Comparison of ENCODE assay signal across 9 mouse cellular contexts in genomic region chr13:117602617-117603358, GRCm38 (mm10). TPM values are rescaled to one million over a fixed set of nuclear protein-coding genes. Genes with fewer than 3 reads are reported as not detected.
DNase-seq lines count a peak whose midpoint lies in the region; ATAC-seq lines count a peak whose summit lies in the region.
"Had no signal": no experiment of that assay in that cellular context is flagged by ENCODE, and none has a peak within 500 bp of the region (broad histone marks: within the 10 kb centered on the region; RNA-seq: fewer than 3 reads in every experiment).

No protein-coding gene starts in this region.

- under 1% methylated on average over 61 of the region's 62 CpGs for WGBS in forebrain, embryonic 16.5 days
- WGBS in limb, embryonic 10.5 days, result under 1% methylated on average over 62 of the region's 62 CpGs
- 1% methylated on average over 51 of the region's 62 CpGs for WGBS in neural tube, embryonic 14.5 days

- H3K9ac ChIP-seq in forebrain, embryonic 16.5 days (replicated peaks; ENCODE audit: low read depth, low read length), result peak overlapping the region; percentile 75
- peak overlapping the region; percentile 59 for H3K9ac ChIP-seq in neural tube, embryonic 14.5 days (replicated peaks; ENCODE audit: low read depth, low read length)

- peaks cover 7% of the 10 kb centered on the region; the same call in 1 of the 2 replicates for H3K27me3 ChIP-seq in forebrain, embryonic 16.5 days (replicated peaks; ENCODE audit: control insufficient read depth, insufficient read depth, low read length)
- H3K27me3 ChIP-seq in limb, embryonic 10.5 days (ENCODE audit: low read depth, poor library complexity, severe bottlenecking), result peaks cover 37% of the 10 kb centered on the region
- peaks cover 8% of the 10 kb centered on the region for H3K27me3 ChIP-seq in neural tube, embryonic 14.5 days (ENCODE audit: control insufficient read depth, insufficient read depth, low read length)

- peak overlapping the region; percentile 85 for H3K4me3 ChIP-seq in forebrain, embryonic 16.5 days (replicated peaks; ENCODE audit: low read length)
- H3K4me3 ChIP-seq in limb, embryonic 10.5 days, result peak overlapping the region; percentile 64
- peak overlapping the region; percentile 72 for H3K4me3 ChIP-seq in neural tube, embryonic 14.5 days (ENCODE audit: low read depth, low read length)

- peak overlapping the region; percentile 23; the same call in 1 of the 2 replicates for H3K27ac ChIP-seq in forebrain, embryonic 16.5 days (ENCODE audit: low read length)
- H3K27ac ChIP-seq in limb, embryonic 10.5 days, result 0 out of 2 replicates have a peak overlapping the region, but pooled peaks have one; percentile 31
- peak overlapping the region; percentile 34; the same call in 1 of the 2 replicates for H3K27ac ChIP-seq in neural tube, embryonic 14.5 days (ENCODE audit: low read depth, low read length)
- H3K27ac ChIP-seq: macrophage had no signal

- H3K9me3 ChIP-seq in forebrain, embryonic 16.5 days (ENCODE audit: control insufficient read depth, low read length), result no peaks in the 10 kb centered on the region
- H3K9me3 ChIP-seq in limb, embryonic 10.5 days (replicated peaks), result no peaks in the 10 kb centered on the region
- H3K9me3 ChIP-seq in neural tube, embryonic 14.5 days (ENCODE audit: control insufficient read depth, low read length), result no peaks in the 10 kb centered on the region

- no peaks in the 10 kb centered on the region for H3K36me3 ChIP-seq in forebrain, embryonic 16.5 days (ENCODE audit: control insufficient read depth, insufficient read depth)
- H3K36me3 ChIP-seq in limb, embryonic 10.5 days, result no peaks in the 10 kb centered on the region
- H3K36me3 ChIP-seq in neural tube, embryonic 14.5 days (ENCODE audit: control insufficient read depth, insufficient read depth, low read length), result no peaks in the 10 kb centered on the region

- peak overlapping the region; percentile 89 for H3K4me2 ChIP-seq in forebrain, embryonic 16.5 days (ENCODE audit: low read length)
- peak overlapping the region; percentile 77 for H3K4me2 ChIP-seq in neural tube, embryonic 14.5 days (ENCODE audit: low read depth, low read length)

- DNase-seq in left cerebral cortex, adult 18-20 months (ENCODE audit: low spot score in 2 of 2), result peak; percentile 28 to 49
- no peak for DNase-seq in left cerebral cortex, adult 11 months (ENCODE audit: low spot score)
- DNase-seq in cerebellum, postnatal 10 days, result peak; percentile 71 to 80
- peak; percentile 55 for DNase-seq in limb, embryonic 10.5 days (ENCODE audit: low spot score)
- DNase-seq in adrenal gland, postnatal 10 days, result no peak
- no peak for DNase-seq in ovary, adult 18-20 months (ENCODE audit: low spot score)

- peak; percentile 77 for ATAC-seq in forebrain, embryonic 16.5 days
- peak; percentile 86 for ATAC-seq in neural tube, embryonic 14.5 days (ENCODE audit: low read depth)

- H3K4me1 ChIP-seq in forebrain, embryonic 16.5 days (replicated peaks; ENCODE audit: control insufficient read depth, insufficient read depth, low read length), result peaks cover 7% of the 10 kb centered on the region
- peaks cover 18% of the 10 kb centered on the region for H3K4me1 ChIP-seq in limb, embryonic 10.5 days
- 0 out of 2 replicates have a peak, but pooled peaks cover 4% of the 10 kb centered on the region for H3K4me1 ChIP-seq in neural tube, embryonic 14.5 days (ENCODE audit: control insufficient read depth, insufficient read depth, low read length)

RNA-seq across cellular contexts. Expression of gene Hcn1, which starts 0.7 kb away (rescaled TPM):
- 10 to 100 TPM; 35.2 to 36.5 TPM for total RNA-seq in left cerebral cortex, adult 18-20 months (2021)
- 0.67 and 0.87 TPM in 2 replicates for polyA plus RNA-seq in forebrain, embryonic 16.5 days (2015; fragmentation: Nextera tagmentation; extraction: Ambion mirVana)
- polyA plus RNA-seq in limb, embryonic 10.5 days (2016; fragmentation: Nextera tagmentation; extraction: Ambion mirVana), result 0.04 and 0.09 TPM in 2 replicates
- 1.1 and 1.6 TPM in 2 replicates for polyA plus RNA-seq in neural tube, embryonic 14.5 days (2014; fragmentation: Nextera tagmentation; extraction: Ambion mirVana)
- under 1 TPM; 0.09 to 0.18 TPM for total RNA-seq in adrenal gland, postnatal 10 days (2021)
- polyA plus RNA-seq: macrophage had no signal

Comparison
In these comparisons a context has a peak if more than half of its experiments do, and no peak if none do; other contexts are left out.
1. DNase-seq: peak in left cerebral cortex, adult 18-20 months (2 of 2), cerebellum, postnatal 10 days (2 of 2) and limb, embryonic 10.5 days (single experiment); none in left cerebral cortex, adult 11 months (single experiment), adrenal gland, postnatal 10 days (single experiment) and ovary, adult 18-20 months (single experiment).
2. Peak in every context shown above with its lines, with median percentiles within 50 percentile points of each other: H3K27ac ChIP-seq and H3K4me3 ChIP-seq.